Mouse (Mus musculus): ENCODE results near the gene Sept8. TPM values are rescaled to one million over a fixed set of nuclear protein-coding genes. Genes with fewer than 3 reads are reported as not detected.

Sept8 gene
- total RNA-seq (2015) (15.5 and 27.3 TPM in 2 replicates), total RNA-seq (2017) (11.0 and 24.6 TPM in 2 replicates)

DNA sequence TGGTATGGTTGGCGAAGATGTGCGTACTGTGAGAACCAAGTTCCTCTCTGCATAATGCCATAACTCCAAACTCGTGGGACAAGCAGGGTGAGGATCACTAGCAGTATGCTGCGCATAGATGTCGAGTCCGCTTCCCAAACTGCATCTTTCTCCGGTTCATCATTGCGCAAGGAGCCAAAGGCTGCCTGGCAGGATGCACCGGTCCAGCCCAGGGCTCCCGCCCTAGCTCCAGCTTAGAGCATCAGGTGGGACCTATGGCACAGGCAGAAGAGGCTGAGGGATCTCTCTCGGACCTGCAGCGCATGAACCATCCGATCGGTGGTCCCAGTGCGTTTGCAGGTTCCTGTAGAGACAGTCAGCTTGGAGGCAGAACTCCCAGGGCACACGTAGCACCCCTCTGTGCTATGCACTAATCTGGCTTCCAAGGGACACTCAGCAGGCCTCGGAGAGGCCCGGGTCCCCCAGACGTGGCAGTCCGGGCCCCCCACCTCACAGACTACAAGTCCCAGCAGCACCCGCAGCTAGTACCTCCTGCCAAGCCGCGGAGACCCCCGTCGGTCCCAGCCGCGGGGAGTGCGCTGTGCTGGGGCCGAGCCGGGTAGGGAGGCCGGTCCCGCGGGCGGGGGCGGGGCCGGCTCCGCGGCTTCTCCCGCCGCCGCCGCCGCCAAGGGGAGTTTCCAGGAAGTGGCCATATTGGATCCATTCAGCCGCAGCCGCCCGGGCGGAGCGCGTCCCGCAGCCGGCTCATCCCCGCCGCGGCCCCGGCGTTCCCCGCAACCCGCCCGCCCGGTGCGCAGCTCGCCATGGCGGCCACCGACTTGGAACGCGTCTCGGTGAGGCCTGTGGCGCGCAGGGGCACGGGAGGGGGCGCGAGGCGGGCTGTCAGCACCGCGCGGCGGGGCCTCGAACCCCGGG is at the start of gene Sept8:
Sept8 (plus strand) TSS at position 51 of the 915 bp plus-strand sequence.
- peak; percentile 14 for ATAC-seq (replicated peaks; ENCODE audit: poor library complexity)

DNA sequence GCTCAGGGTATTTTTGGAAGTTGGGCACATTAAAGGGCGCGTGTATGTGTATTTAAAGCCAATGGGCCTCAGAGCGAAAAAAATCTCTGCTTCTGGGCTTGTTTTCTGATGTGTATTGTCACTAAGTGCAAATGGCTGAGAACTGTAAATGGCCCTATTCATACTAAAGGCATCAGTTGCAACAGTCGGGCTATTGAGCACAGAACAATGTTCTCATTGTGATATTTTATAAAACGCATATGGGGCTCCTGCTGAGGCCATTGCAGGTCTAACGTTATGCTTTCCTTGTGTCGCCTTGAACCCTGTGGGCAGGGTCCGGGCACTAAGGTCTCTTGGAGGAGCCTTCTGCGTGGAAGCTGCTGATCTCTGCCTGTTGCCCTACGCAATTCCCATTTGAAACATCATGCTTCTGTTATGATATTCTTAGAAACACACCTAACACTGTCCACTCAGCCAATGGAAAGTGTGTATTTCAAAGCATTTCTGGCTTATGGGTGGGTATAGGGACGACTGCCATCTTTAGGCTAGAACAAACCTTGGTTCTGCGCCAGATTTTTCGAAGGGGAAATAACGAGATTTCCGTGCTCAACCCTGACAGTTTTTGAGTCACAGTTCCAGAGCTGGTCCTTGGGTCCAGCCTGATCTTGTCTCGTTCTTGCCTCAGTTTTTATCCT is 49.6 kb upstream of the Sept8 start:
- ATAC-seq (replicated peaks; ENCODE audit: poor library complexity): no peak

DNA sequence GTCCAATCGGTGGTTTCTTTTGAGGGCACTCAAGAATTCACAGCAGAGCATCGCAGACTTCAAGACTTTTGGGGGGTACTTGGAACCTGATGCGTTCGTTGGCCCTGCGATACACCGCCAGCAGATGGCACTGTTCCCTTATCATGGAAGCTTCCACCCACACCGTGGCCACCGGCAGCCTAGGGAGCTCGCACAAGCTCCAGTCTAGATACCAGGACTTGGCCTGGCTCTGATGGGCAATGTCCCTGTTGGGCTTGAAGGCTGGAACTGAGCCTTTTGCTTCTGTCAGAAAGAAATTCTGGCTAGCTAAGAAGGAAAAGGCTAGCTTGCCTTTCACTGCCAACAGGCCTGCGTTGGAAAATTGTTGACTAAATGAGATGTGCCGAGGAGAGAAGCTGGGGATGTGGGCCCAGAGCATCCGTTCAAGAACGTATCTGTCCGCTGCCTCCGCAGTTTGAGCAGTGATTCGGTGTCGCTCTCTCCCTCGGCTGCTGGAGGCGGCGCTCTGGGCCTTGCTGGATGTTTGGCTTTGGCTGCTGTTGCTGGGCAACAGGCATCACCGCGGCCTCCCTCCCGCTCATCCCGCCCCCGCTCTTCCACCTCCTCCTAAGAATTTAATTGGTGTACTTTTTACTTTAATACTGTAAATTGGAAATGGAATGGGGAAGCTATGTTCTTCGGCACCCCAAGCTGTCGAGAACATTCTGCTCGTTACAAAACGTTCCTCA is 48.9 kb upstream of the Sept8 start, which contains the start of gene Gm9837:
Gm9837 (minus strand) TSS at position 512 of the 728 bp plus-strand sequence.
- ATAC-seq (replicated peaks; ENCODE audit: poor library complexity): peak; percentile 96

DNA sequence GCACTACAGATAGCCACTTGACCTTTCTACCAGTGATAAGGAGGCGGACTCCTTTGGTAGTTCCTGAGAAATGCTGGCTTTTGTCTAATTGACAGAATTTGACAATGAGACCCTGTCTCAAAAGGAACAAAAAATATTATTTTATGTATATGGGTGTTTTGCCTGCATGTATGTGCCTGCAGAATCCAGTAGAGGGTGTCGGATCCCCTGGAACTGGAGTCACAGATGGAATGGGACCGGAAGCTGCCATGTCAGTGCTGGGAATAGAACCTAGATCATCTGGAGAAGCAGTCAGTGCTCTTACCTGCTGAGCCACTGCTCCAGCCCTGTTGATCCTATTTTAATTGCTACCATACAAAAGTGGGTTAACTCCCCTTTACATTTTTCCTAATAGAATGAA is 46.3 kb upstream of the Sept8 start:
- ATAC-seq (replicated peaks; ENCODE audit: poor library complexity): no peak

DNA sequence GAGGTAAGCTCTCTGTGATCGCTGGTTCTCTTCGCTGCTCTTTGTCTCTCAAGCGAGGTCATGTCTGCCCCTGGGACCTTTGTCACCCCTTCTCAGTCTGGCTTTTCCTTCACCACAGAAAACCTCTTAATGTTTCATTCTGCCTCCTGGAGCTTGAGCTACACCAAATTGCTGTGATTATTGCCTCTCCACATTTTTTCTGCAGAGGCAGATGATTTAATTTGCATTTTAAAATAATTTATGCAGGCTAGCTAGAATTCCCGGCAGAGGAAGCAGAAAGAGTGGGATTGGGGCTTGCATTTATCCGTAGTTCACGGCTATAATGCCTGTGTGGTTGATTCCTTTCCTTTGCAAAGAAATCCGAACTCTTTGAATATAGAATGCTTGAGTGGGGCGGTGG is 43.4 kb upstream of the Sept8 start:
- no peak for ATAC-seq (replicated peaks; ENCODE audit: poor library complexity)

DNA sequence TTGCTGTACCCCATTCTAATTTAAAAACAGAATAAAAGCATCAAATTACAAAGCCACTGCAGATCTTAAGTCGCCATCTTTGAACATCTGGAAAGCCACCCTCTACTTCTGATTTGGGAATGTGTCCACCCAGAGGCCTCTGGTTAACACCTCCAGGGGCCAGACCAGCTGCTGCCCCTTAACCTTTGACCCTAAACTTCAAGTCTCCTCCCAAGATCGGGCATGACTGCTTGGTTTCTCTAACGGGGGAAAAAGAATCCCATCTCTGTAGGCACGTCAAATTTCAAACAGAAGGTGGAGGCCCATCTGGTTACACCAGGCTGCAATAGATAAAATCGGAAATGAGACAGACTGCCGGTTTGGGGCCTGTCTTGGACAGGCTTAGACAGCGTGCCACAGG is 41.2 kb upstream of the Sept8 start:
- no peak for ATAC-seq (replicated peaks; ENCODE audit: poor library complexity)

DNA sequence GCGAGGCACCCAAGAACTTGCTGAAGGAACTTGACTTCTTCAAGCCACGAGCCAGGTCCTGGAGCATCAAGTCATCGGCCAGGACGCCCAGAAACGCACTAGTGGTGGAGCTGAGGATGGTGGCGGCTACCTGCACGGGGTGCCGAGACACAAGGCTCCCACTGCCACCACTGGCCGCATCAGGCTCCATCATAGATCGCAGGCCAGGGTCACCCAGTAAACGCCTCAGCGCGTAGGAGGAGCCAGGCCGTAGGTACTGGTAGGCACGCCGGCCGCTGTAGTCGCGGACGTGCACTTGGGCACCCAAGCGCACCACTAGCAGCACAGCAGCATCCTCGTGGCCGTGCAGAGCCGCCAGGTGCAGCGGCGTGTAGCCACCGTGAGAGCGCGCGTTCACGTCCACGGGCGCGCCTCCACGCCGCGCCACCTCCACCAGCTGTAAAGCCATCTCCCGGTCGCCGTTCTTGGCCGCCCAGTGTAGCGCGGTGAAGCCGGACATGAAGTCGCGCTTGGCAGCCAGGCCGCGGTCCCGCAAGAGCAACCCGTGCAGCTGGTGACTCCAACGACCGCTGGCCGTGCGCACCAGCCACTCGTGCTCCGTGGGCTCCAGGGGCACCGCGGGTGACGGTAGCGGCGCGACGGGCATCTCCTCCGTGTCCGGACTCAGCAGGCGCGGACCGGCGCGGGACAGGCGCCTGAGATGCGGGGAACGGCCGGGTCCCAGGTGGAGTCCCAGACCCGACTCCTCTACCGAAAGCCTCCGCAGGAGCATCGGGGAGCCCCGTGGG is 40.5 kb upstream of the Sept8 start:
- ATAC-seq (replicated peaks; ENCODE audit: poor library complexity): no peak

DNA sequence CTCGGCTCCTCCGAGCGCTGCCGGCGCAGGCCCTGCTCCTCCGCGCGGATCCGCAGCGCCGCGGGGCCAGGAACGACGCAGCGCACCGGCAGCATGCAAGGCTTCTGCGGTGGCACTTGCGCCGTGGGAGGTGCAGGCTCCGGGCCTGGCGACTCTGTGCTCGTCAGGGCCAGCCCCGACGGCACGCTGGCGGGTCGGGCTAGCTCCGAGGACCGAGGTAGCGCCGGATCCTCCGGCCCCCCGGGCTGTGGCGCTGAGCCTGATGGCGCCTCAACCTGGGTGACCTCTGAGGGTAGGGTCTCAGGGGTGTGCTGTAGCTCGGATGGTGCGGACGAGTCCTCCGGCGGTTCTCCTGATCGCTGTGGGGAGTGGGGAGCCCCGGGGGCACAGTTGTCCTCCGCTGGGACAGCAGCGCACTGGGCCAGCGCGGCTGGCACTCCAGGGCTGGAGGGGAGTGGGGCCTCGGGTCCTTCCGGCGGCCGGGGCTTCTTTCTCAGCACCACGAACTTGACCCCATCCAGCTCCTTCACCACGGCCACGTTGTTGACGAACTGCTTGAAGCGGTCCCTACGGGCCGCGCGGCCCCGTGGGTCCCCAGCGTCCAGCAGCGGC is 39.8 kb upstream of the Sept8 start:
- no peak for ATAC-seq (replicated peaks; ENCODE audit: poor library complexity)

DNA sequence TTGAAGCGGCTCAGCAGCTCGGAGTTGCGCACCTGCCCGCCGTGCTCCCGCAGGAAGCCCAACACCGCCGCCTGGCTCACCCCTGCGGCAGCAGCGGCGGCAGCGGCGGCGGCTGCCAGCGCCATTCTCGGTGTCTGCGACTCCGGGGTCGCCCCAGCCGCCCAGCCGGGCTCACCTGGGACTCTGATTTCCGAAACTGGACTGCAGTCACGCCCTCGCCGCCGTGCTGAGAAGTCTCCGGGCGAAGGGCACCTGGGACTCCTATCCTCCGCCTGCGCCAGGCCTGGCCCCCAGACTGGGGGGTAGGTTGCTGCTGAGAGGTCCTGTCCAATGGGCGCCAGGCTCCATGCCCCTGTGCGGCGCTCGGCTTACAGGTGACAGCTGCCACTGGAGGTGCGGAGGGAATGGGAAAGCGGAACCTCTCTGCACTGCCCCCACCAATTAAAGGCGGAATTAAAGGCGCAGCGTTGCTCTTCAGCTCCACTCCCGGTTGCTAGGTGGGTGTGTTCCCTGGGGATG is 39.2 kb upstream of the Sept8 start, which contains the start of the genes Gm9945 and Sowaha:
Gm9945 (plus strand) TSS at position 384 of the 519 bp plus-strand sequence.
Sowaha (minus strand) TSS at position 492 of the 519 bp plus-strand sequence.
- ATAC-seq (replicated peaks; ENCODE audit: poor library complexity): peak; percentile 23

DNA sequence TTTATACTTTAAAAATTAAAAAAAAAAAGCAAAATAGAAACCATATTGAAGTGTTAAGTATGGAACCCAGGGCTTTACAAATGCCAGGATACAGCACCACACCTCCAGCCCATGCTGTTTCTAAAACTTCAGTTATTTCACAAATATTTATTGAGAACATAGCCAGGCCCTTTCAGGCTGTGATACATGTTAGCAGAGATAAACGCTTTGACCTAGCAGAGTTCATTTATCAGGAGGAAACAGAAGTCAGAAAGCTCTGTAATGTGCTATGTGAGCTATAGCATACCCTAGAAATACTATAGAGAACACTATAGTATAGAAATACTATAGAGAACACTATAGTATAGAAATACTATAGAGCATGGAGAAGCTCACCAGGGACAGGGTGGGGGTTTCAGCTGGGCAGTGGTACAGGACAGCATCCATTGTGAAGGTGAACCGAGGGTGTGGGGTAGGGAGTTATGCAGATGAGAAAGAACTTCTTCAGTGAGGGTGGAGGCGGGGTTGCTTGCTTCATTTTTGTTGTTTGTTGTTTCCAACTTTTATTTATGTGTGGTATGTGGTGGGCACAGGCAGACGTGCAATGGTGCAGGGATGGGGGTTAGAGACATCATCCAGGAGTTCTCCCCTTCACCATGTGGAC is 37.8 kb upstream of the Sept8 start:
- peak; percentile 67 for ATAC-seq (replicated peaks; ENCODE audit: poor library complexity)

DNA sequence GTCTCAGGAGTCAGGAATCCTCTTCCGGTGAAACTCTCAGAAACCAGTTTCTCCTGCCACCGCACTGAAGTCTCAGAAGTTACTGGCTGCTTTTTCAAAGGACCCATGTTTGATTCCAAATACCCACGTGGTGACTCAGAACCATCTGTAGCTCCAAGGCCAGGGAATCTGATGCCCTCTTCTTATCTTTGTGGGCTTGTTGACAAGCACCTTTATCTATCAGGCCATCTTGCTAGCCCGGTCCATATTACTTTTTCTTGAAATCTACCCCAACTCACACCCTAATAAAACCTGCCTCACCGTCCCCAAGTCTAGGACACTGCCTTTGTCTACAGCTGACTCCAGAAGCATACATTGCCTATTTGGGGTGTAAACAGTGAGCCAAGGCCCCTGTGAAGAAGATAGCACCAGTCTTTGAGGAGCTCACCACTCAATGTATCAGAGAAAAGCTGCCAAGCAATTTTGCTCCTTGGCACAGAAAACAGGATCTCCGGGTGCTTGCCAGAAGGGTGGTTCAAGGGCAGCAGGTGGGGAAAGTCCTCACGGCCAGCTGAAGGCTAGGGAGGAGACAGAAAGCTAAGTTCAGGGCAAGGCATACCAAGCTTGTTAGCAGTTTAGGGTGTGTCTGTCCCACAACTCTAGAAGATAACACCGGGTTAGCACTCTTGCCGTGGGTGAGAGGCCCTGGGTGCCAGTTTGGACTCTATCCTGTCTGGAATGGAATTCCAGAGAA is 35.7 kb upstream of the Sept8 start:
- ATAC-seq (replicated peaks; ENCODE audit: poor library complexity): peak; percentile 73

DNA sequence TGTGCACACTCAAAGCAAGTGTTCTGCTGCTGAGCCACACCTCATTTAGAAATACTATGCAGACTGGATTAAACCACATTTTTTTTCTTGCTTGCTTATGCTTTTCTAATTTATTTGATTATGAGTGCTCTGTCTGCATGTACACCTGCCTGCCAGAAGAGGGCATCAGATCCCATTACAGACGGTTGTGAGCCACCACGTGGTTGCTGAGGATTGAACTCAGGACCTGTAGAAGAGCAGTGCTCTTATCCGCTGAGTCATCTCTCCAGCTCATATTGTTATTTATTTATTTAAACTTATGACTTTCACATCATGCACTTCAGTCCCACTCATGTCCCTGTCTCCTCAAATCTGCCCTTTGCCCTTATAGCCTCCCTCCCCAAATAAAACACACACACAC is 33.3 kb upstream of the Sept8 start:
- no peak for ATAC-seq (replicated peaks; ENCODE audit: poor library complexity)

DNA sequence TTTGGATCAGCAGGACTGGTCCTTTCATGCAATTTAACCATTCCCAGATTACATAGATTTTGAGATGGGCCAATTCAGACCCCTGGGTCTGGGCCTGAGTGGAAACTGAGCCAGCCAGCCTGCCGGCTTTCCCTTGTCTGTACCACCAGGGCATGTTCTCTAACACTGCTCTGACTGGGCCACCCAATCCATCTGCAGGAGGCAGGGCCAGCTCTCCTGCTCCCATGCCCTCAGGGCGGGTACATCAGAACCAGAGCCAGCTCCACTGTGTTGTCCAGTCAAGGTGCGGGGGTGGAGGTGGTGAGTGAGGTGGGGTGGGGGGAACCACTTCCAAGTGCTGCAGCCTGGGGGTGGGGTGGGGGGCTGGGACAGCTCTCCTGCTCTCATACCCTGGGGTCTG is 32.7 kb upstream of the Sept8 start:
- no peak for ATAC-seq (replicated peaks; ENCODE audit: poor library complexity)

DNA sequence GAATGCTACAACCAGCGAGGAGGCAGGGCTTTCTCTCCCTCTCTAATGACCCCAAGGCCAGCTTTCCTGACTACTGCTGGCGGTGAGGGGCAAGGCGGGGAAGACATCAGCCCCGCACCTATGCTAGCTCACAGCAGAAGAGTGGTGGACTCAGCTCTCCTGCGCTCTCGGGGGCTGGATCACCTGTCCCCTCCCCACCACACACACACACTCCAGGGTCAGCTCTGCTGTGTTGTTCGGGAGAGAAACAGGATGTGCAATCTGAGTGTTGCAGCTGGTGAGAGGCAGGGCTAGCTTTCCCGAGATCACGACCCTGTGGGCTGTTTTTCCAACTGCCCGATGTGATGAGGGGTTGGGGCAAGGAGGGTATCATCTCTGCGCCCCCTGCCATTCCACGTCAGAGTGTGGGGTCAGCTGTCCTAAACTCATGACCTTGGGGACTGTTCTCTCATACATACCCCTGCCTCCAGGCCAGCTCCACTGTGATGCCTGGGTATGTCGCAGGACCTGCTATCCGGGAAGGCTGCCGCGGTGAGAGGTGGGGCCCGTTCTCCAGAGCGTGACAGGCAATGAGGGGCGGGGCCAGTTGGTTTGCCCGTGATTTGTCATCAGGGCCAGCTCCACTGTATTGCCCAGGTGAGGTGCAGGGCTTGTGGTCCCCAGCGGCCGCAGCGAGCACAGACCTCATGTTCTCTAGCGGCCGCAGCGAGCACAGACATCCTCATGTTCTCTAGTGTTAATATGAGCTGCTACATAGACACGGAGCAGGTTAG is 32.0 kb upstream of the Sept8 start:
- peak; percentile 30; the same call in 1 of the 2 replicates for ATAC-seq (replicated peaks; ENCODE audit: poor library complexity)

DNA sequence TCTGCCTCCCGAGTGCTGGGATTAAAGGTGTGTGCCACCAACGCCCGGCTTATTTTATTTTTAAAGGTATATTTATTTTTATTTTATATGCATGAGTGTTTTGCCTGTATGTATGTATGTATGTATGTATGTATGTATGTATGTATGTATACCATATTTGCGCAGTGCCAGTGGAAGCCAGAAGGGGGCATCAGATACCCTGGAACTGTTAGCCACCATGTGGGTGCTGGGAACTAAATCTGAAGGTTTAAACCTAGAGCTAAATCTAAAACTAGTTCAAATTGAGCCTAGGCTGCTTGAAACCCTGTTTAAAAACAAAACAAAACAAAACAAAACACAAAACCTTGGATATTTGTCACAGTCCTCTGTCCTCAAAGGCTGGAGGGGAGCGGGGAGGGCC is 30.1 kb upstream of the Sept8 start:
- no peak for ATAC-seq (replicated peaks; ENCODE audit: poor library complexity)

DNA sequence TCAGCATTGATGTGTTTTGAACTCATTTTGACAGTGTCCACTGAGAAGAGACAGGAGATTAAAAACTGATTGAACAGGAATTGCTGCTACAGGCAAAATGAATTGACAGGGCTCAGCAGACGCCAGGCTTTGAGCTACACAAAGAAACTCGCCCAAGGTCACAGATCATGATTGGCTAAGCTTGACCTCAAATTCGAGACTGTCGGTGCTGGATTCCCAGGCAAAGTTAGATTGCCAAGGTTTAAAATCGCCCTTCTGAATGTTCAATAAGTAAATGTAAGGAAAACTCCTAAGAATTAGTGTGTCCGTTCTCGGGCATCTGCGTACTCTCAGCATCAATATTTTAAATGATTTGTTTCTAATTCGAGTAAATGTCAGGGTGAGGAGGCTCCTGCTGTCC is 29.6 kb upstream of the Sept8 start:
- no peak for ATAC-seq (replicated peaks; ENCODE audit: poor library complexity)

DNA sequence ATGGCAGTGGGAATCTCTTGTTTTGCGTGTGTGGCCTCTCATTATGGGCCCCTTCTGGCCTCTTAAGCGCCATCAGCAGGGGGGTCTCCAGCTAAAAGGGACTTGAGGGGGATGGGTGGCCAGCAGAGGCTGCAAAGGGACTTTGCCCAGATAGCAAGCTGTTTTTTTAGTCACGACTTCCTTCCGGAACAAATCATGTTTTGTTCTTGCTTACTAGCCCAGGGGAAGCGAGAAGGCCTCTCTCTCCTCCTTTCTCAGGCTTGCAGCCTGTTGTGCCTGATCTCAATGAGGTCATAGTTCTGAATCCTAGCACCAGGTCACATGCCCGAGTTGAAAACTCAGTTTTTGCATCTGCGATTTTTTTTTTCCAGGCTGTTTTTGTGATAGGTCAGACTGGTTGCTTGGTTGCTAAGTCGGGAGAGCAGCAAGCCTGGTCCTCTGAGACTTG is 27.1 kb upstream of the Sept8 start:
- no peak for ATAC-seq (replicated peaks; ENCODE audit: poor library complexity)
